Mouse (Mus musculus): Measurements from ENCODE around the gene Gm1979.
"Not testable (repeated sequence)": the region's sequence is repeated elsewhere in the genome, so short reads cannot be mapped to it uniquely, and the experiment has no call there.

The Gm1979 gene

GRCm38 (mm10) chr5:26004698-26005097 lies at the start of gene Gm1979:
Gm1979 (minus strand) TSS chr5:26004798.
- DNase-seq (ENCODE audit: low read depth) = not testable (repeated sequence)

- DNase-seq (ENCODE audit: low read depth) = not testable (repeated sequence)
These were observed 34.9 kb upstream of the Gm1979 start, which contains the start of gene Speer4a for GRCm38 (mm10) chr5:26039458-26039857. Speer4a (minus strand) TSS chr5:26039558.

- not testable (repeated sequence) for DNase-seq (ENCODE audit: low read depth)
These were observed 18.2 kb upstream of the Gm1979 start, which contains the start of gene Gm5862 for GRCm38 (mm10) chr5:26022816-26023215. Gm5862 (minus strand) TSS chr5:26022916.

- DNase-seq (ENCODE audit: low read depth) = not testable (repeated sequence)
These were observed 3.1 kb upstream of the Gm1979 start for GRCm38 (mm10) chr5:26007697-26008096.

GRCm38 (mm10) chr5:26006937-26007695 lies 2.5 kb upstream of the Gm1979 start:
- not testable (repeated sequence) for DNase-seq (ENCODE audit: low read depth)

- DNase-seq (ENCODE audit: low read depth) = not testable (repeated sequence)
These were observed 16.0 kb downstream of the Gm1979 start, which contains the start of gene Gm21698 for GRCm38 (mm10) chr5:25988550-25988949. Gm21698 (minus strand) TSS chr5:25988650.

GRCm38 (mm10) chr5:25972563-25972962 lies 32.0 kb downstream of the Gm1979 start, which contains the start of gene Gm21680:
Gm21680 (minus strand) TSS chr5:25972663.
- DNase-seq (ENCODE audit: low read depth) = not testable (repeated sequence)

GRCm38 (mm10) chr5:25957050-25957449 lies 47.5 kb downstream of the Gm1979 start:
- DNase-seq (ENCODE audit: low read depth) = not testable (repeated sequence)

- not testable (repeated sequence) for DNase-seq (ENCODE audit: low read depth)
These were observed 48.0 kb downstream of the Gm1979 start for GRCm38 (mm10) chr5:25956611-25957010.

GRCm38 (mm10) chr5:25954317-25954716 lies 50.3 kb downstream of the Gm1979 start, which contains the start of gene Gm21671:
Gm21671 (minus strand) TSS chr5:25954417.
- not testable (repeated sequence) for DNase-seq (ENCODE audit: low read depth)
